Mouse (Mus musculus): ENCODE results near the gene Sdsl.

Sdsl gene

DNA sequence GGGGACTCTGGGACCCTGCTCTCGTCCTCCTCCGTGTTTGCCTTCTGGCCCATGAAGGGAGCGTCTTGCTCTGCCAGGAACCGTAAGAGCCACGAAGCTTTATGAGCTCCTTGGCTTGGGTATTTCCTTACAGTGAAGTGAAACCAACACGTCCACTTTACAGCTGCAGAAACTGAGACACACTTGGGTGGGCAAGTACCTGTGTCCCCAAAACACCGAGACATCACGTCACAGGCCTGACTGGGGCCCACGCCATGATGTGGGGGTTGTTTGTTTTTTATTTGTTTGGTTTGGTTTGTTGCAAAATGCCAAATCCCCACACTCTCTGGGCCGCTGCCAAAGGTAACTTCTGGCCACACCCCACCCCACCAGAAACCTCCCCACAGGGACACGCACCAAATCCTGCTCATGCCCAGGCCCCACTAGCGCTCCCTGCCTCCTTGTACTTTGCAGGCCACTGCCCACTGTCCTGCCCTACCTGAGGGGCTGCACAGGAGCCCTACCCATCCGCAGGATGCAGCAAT, 23.2 kb upstream of the Sdsl start:
- in situ Hi-C loops (cut with MboI; ENCODE audit: unreplicated experiment in 2 of 2), result loop anchor here in 1 of 2 experiments (25.0 kb wide), 1 partner anchor 242 kb away; the partner anchor contains the start of gene Oas2

DNA sequence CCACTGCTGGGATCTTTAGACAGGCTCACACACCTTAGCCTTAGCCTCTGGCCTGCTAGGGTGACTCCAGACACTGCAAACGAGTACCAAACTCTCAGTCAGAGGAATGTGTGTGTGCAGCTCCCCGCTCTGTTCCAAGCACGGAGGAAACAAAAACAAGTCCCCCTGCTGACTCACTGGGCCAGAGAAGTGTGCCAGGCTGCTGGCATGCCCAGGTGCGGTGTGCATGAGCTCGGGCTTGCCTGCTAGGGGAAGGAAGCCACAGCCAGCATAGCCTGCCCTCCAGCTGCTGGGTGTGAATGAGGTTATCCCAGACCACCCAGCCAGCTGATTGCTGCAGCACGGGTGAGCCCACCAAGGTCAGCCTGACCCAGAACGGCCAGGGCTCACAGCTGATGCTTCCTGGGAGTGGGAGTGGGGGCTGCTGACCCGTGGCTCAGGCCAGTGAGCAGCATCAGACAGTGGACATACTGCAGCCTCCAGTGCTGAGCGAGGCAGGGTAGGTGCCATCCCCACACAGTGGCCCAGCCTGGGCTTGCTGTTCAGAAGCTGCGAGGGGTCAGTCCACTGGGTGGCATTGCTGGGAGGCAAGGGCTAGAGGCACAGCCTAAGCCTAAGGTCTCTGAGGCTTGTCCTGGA, 22.6 kb upstream of the Sdsl start:
- in situ Hi-C loops (cut with MboI; ENCODE audit: unreplicated experiment in 2 of 2), result loop anchor here in 1 of 2 experiments (25.0 kb wide), 1 partner anchor 242 kb away; the partner anchor contains the start of gene Oas2

DNA sequence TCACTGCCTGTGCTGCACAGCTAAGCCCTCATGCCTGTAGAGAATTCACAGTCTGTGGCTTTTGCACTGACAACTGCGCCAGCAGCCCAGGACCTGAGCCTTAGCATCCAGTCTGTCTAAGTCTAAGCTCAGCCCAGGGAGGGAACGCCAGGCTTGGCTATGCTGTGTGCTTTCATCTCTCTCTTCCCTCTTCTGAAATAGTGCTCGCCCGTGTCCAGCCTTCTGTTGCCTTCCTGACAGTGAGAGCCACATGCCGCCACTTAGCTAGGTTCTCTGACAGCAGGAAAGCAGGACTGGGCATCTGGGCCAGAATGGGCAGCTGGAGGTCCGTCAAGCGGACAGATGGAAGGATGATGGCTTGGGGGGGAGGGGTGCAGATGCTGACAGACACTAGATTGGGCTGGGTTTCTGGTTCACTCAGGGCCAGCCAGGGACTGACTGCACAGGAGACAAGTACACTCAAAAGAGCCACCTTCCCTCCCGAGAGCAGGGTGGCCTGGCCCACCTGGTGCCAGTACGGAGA, 21.3 kb upstream of the Sdsl start:
- in situ Hi-C loops (cut with MboI; ENCODE audit: unreplicated experiment in 2 of 2), result loop anchor here in 1 of 2 experiments (25.0 kb wide), 1 partner anchor 243 kb away; the partner anchor contains the start of gene Oas2

- in situ Hi-C loops (cut with MboI; ENCODE audit: unreplicated experiment in 2 of 2), result loop anchor here in 1 of 2 experiments (25.0 kb wide), 1 partner anchor 244 kb away; the partner anchor contains the start of gene Oas2
These were observed 20.8 kb upstream of the Sdsl start for GRCm38 (mm10) chr5:120493440-120493839.

GRCm38 (mm10) chr5:120492437-120492836, 19.8 kb upstream of the Sdsl start:
- in situ Hi-C loops (cut with MboI; ENCODE audit: unreplicated experiment in 2 of 2), result loop anchor here in 1 of 2 experiments (25.0 kb wide), 1 partner anchor 245 kb away; the partner anchor contains the start of gene Oas2

- in situ Hi-C loops (cut with MboI; ENCODE audit: unreplicated experiment in 2 of 2), result loop anchor here in 1 of 2 experiments (25.0 kb wide), 1 partner anchor 247 kb away; the partner anchor contains the start of gene Oas2
These were observed 18.1 kb upstream of the Sdsl start for GRCm38 (mm10) chr5:120490679-120491192.

- in situ Hi-C loops (cut with MboI; ENCODE audit: unreplicated experiment in 2 of 2), result loop anchor here in 1 of 2 experiments (25.0 kb wide), 1 partner anchor 249 kb away; the partner anchor contains the start of gene Oas2
These were observed 15.2 kb upstream of the Sdsl start for GRCm38 (mm10) chr5:120487844-120488243.

- in situ Hi-C loops (cut with MboI; ENCODE audit: unreplicated experiment in 2 of 2), result loop anchor here in 1 of 2 experiments (25.0 kb wide), 1 partner anchor 254 kb away; the partner anchor contains the start of gene Oas2
These were observed 10.8 kb upstream of the Sdsl start for GRCm38 (mm10) chr5:120483399-120483798.

GRCm38 (mm10) chr5:120481205-120481604, 8.6 kb upstream of the Sdsl start:
- in situ Hi-C loops (cut with MboI; ENCODE audit: unreplicated experiment in 2 of 2), result loop anchor here in 1 of 2 experiments (25.0 kb wide), 1 partner anchor 256 kb away; the partner anchor contains the start of gene Oas2

- in situ Hi-C loops (cut with MboI; ENCODE audit: unreplicated experiment in 2 of 2), result loop anchor here in 1 of 2 experiments (25.0 kb wide), 1 partner anchor 258 kb away; the partner anchor contains the start of gene Oas2
These were observed 6.9 kb upstream of the Sdsl start for GRCm38 (mm10) chr5:120479538-120479937.

DNA sequence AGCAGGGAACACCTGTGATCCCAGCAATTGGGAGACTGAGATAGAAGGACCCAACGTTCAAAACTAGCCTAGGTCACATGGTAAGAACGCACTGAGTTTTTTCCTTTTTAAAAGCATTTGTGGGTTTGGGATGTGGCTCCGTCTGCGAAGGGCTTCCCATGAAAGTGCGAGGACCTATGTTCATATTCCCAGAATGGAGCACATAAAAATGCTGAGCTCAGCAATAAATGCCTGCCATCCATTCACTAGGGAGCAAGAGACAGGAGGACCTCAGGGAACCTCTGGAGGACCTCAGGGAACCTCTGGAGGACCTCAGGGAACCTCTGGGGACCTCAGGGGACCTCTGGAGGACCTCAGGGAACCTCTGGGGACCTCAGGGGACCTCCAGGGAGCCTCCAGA, 5.4 kb upstream of the Sdsl start:
- in situ Hi-C loops (cut with MboI; ENCODE audit: unreplicated experiment in 2 of 2), result loop anchor here in 1 of 2 experiments (25.0 kb wide), 1 partner anchor 259 kb away; the partner anchor contains the start of gene Oas2

DNA sequence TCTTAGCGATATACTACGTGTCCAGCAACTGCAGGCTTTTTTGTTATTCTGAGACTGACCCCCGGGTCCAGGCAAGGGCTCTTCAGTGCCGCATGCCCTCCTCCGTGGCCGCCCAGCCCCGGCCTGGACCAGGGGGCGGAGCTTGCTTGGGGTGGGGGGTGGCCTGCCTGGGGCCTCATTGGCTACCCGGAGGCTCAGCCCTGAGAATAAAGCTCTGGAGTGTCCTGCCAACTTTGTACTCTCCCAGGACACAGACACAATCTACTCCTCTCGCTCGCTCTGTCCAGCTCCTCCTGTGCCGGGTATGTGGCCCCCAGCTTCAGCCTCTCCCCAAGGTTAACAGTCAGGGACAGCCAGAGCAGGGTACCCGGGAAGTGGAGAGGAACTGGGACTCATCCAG, 3.7 kb upstream of the Sdsl start, which contains the start of gene Sds:
Gene Sds (plus strand): TSS at position 231 of the 400 bp plus-strand sequence.
- in situ Hi-C loops (cut with MboI; ENCODE audit: unreplicated experiment in 2 of 2), result loop anchor here in 1 of 2 experiments (25.0 kb wide), 1 partner anchor 261 kb away; the partner anchor contains the start of gene Oas2

DNA sequence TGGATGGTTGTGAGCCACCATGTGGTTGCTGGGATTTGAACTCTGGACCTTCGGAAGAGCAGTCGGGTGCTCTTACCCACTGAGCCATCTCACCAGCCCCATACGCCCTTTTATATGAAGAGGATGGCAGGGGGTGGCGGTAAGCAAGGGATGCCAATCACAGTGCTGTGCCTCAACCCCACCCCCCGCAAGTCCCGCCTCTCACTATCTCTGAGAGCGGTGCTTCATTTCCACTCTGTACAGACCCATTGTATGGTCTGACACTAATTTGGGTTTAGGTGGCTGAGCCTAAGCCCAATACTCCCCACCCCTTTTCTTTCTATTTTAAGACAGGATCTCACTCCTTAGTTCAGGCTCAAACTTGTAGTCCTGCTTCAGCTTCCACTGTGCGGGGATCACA, 3.3 kb upstream of the Sdsl start:
- in situ Hi-C loops (cut with MboI; ENCODE audit: unreplicated experiment in 2 of 2), result loop anchor here in 1 of 2 experiments (25.0 kb wide), 1 partner anchor 261 kb away; the partner anchor contains the start of gene Oas2

DNA sequence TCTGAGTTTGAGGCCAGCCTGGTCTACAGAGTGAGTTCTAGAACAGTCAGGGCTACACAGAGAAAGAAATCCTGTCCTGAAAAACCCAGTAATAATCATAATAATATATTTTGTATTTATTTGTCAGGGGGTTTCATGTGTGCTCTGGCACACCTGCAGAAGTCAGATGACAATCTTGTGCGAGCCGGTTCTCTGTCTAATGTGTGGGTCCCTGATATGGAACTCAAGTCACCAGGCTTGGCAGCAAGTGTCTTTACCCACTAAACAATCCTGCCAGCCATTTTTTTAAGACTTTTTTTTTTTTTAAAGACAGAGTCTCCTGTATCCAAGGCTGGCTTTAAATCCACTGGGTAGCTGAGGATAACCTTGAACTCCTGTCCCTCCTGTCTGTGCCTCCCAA, 751 bp upstream of the Sdsl start:
- in situ Hi-C loops (cut with MboI; ENCODE audit: unreplicated experiment in 2 of 2), result no loop called here

DNA sequence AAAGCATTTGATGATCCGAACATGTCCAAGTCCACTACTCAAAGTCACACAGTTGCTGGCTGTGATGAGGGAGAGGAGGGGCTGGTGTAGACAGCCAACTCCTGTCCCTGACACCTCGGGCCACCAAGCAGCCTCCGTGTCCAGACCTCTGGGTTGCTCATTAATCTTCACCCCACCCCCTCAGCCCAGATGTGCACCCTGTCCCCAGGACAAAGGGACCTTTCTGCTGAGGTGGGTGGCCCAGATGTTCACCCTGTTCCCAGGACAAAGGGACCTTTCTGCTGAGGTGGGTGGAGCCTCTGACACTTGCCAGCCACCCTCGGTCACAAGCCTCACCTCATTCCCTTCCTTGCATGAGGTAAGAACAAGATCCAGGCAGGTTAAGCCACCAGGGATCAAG, 1.1 kb downstream of the Sdsl start:
- in situ Hi-C loops (cut with MboI; ENCODE audit: unreplicated experiment in 2 of 2), result no loop called here

GRCm38 (mm10) chr5:120468830-120469229, 3.8 kb downstream of the Sdsl start:
- in situ Hi-C loops (cut with MboI; ENCODE audit: unreplicated experiment in 2 of 2), result no loop called here

DNA sequence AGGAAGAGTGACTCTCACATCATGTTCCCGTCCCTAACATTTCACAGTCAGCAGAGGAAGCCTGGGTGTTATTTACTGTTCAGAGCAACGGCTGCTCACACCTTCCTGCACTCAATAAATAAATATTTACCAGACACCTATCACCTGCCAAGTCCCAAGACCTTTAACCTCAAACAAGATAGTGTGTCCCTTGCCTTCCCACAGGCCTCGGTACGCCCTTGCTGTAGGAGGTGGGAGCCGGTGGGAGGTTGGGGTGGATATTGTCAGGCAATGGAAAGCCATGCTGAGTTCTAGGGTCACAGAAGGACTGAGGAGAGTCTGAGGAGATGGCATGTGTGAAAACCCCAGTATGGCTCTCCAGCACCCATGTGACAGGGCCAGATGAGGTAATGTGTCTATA, 4.3 kb downstream of the Sdsl start:
- in situ Hi-C loops (cut with MboI; ENCODE audit: unreplicated experiment in 2 of 2), result no loop called here

DNA sequence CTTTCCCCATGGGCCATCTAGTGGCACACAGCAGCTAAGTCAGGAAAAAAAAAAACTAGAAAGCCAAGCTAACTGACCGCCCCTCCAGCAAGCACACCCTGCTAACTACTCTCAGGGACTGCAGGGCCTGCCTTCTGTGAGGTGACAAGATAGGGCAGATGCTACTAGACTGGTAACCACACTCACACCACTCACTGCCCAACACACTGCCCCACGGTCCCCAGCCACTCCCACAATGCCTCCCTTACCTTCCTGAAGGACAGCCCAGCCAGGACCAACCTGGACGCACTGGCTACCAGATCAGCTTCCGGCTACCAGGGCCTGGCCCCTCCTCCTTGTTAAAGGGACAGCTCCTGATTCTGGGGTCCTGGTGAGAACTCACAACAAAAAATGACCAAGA, 5.6 kb downstream of the Sdsl start:
- in situ Hi-C loops (cut with MboI; ENCODE audit: unreplicated experiment in 2 of 2), result no loop called here

DNA sequence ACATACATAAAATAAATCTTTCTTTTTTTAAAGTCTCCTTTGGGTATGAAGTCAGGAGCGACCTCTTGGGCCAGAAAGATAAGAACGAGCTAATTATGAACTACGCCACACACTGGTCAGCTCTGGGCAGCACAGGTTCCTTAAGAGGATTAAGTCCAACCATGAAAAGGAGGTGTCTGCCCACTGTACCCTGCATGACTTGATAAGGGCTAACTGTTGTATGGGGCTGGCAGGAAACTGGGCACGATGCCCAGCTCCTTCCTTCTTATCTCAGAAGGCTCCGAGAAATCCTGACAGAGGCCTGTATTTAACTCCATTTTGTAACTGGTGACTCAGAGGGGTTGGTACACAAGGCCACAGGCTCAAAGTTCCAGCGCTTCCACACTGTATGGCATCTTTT, 6.8 kb downstream of the Sdsl start:
- in situ Hi-C loops (cut with MboI; ENCODE audit: unreplicated experiment in 2 of 2), result no loop called here

GRCm38 (mm10) chr5:120465062-120465461, 7.5 kb downstream of the Sdsl start:
- in situ Hi-C loops (cut with MboI; ENCODE audit: unreplicated experiment in 2 of 2), result no loop called here

DNA sequence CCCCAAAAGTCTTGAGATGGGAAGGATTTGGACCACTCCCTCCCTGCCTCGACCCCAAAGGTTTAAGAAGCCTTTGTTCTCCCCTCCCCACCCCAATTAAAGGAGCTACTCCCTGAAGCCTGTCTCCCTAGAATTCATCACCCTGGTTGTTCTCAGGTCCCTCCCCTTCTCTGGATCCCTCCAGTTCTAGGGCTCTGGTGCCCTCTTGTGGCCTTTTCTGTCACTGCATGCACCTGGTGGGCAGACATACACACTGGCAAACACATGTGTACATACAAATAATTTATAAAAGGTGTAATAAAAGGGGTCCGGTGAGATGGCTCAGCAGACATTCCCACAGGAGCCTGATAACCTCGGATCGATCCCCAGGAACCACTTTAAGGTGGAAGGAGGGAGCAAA, 8.3 kb downstream of the Sdsl start:
- in situ Hi-C loops (cut with MboI; ENCODE audit: unreplicated experiment in 2 of 2), result no loop called here

Data from v-Abl transformed pro-B cells (cell line).